Mouse (Mus musculus) mature B cell (primary cell): ENCODE data around the gene Lpcat1.

Experiments used
- in situ Hi-C: fragments of 300-500 bp; cut with MboI; formaldehyde crosslinking; loops from 2 replicates; pipeline ENCODE4 v1.14.3; 2019

Lpcat1 gene

GRCm38 (mm10) chr13:73476259-73476658 lies 9.3 kb downstream of the Lpcat1 start:
- in situ Hi-C loops = no loop called here

DNA sequence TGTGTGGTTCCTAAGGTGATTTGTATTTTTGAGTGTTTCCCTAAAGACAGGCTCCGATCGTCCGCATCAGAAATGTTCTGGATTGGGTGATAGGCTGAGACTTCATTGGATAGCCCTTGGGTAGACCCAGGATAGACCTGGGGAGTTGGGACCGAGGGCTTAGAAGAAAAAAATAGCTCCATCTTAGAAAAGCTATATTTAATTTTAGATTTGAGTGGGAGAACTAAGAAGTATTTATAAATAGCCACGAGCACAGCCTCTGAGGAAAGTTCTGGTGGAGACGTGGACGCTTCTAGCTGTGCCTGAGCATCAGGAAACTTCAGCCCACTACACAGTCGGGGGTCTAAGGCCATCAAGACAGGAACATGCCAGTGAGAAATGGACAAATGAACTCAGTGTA lies 9.8 kb downstream of the Lpcat1 start:
- in situ Hi-C loops = no loop called here

GRCm38 (mm10) chr13:73477841-73478240 lies 10.8 kb downstream of the Lpcat1 start:
- in situ Hi-C loops = no loop called here

GRCm38 (mm10) chr13:73482476-73482875 lies 15.5 kb downstream of the Lpcat1 start:
- in situ Hi-C loops = no loop called here

DNA sequence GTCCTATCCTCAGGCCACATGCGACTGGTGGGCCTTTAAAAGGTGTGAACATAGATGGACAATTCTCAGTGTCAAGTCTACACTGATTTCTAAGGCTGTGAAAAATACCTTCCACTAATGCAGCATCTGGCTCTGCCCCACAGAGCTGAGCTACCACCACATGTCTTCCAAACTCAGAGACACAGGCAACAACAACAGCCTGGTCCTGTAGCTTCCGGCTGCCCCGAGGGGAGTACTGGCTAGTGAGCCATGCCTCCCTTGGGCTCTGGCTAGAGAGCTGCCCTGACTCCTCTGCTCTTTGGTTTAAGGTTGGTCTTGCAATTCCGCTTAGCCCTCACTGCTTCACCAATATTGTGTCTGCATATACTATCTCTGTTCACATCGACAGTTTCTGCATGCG lies 16.3 kb downstream of the Lpcat1 start:
- in situ Hi-C loops = no loop called here

DNA sequence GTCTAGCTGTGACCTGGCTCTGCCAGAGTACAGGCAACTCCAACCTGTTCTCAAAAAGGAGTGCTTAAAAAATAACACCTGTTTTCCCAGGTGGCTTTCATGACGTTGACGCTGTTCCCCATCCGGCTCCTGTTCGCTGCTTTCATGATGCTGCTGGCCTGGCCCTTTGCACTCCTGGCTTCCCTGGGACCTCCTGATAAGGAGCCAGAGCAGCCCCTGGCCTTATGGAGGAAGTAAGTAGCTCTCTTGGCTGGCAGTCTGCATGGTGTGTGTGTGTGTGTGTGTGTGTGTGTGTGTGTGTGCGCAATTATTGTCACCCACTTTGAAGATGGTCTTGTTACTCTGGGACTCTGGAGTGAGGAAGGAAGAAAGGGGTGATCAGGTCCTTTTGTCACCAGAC lies 17.2 kb downstream of the Lpcat1 start:
- in situ Hi-C loops = no loop called here

DNA sequence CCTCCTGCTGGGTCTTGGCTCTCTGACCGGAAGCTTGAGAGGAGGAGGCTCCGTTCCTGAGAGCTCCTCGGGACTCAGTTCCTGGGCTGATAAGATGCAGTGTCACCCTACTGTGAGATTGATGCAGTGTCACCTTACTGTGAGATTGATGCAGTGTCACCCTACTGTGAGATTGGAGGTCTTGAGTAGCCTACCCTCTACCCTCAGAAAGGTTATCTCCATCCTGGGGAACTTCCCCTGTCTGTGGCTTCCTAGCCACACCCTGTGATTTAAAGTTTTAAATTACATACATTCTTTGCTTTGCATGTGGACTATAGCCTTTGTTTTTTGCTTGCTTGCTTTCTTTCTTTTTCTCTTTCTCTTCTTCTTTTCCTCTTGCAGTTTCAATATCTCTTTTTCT lies 21.1 kb downstream of the Lpcat1 start:
- in situ Hi-C loops = no loop called here

- in situ Hi-C loops = no loop called here
Observed at GRCm38 (mm10) chr13:73488707-73489106, 21.7 kb downstream of the Lpcat1 start.

GRCm38 (mm10) chr13:73489986-73490385 lies 23.0 kb downstream of the Lpcat1 start:
- in situ Hi-C loops = no loop called here

GRCm38 (mm10) chr13:73490564-73491170 lies 23.7 kb downstream of the Lpcat1 start:
- in situ Hi-C loops = no loop called here

GRCm38 (mm10) chr13:73493183-73493582 lies 26.2 kb downstream of the Lpcat1 start:
- in situ Hi-C loops = no loop called here

DNA sequence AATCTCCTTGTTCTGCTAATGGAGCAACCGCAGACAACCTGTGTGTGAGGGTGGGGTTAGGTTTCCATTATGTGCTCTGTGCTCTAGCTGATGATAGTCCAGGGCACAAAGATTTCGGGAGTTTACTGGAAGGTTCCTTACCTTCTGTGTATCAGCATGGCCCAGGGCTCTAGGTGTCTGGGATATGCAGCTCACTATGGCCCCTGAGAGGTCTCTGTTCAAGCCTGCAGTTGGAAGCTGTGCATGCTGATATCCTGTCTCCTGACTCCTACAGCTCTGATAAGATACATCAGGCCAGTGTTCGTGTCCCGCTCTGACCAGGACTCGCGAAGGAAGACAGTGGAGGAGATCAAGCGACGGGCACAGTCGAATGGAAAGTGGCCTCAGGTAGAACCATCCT lies 27.5 kb downstream of the Lpcat1 start:
- in situ Hi-C loops = no loop called here

DNA sequence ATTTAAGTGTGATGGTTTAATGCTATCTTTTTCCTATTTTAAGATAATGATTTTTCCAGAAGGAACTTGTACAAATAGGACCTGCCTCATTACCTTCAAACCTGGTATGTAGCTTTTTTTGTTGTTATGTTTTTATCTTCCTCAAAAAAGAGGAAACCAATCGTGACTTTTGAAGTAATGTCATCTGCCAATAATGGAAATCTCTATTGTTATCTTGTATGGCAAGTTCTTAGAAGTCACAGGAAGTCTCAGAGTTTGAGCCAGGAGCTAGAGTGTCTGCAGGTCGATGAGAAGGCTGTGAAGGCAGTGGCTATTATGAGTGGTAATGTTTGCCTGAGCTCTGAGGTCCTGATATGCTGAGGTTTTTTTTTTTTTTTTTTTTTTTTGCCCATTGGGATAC lies 29.1 kb downstream of the Lpcat1 start:
- in situ Hi-C loops = no loop called here

DNA sequence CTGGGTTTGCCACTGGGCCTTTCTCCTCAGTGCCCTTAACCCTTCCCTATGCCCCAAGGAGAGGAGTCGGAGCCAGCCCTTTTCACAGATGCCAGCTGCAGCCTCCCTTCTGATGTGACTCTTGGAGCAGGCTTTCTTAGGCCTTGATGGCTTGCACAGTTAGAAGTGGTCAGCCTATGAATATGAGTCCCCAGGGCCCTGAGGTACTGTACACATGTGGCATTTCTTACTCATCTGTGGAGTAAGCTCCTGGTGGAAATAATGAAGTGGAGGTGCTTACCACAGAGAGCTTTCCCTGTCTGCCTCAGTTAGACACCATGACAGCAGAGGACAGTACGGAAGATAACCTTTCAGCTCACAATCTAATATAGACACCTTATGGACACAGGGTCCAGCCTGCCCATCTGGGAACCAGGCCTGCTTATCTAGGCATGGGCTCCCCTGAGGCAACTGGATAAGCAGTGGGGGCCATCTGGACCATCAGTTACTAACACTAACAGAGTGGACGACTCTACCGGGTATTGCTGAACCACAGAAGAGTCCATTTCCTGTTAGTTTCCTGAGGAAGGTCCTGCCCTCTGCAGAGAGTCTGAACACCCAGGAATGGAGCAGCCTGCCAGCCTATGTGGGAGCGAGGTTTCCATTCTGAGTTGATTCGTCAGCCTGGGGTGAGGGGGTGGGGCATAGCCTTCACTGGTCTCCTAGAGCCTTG lies 33.1 kb downstream of the Lpcat1 start:
- in situ Hi-C loops = no loop called here

DNA sequence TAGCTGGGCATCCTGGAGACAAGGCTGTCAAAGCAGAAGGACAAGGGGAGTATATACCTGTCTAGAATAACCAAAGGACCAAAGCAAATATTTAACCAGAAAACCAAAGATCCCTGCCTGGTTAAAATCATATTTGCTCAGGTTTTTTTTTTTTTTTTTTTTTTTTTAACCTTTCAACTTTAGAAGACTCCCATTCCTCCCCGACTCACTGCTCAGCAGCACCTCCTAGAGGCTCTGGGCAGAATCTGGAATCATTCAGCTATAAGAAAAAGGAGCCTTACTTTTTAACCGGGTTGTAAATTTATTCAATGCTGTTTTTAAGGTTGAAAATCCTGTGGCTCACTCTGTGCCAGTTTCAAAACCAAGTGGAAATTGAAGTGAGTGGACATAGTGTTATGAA lies 35.7 kb downstream of the Lpcat1 start:
- in situ Hi-C loops = no loop called here

DNA sequence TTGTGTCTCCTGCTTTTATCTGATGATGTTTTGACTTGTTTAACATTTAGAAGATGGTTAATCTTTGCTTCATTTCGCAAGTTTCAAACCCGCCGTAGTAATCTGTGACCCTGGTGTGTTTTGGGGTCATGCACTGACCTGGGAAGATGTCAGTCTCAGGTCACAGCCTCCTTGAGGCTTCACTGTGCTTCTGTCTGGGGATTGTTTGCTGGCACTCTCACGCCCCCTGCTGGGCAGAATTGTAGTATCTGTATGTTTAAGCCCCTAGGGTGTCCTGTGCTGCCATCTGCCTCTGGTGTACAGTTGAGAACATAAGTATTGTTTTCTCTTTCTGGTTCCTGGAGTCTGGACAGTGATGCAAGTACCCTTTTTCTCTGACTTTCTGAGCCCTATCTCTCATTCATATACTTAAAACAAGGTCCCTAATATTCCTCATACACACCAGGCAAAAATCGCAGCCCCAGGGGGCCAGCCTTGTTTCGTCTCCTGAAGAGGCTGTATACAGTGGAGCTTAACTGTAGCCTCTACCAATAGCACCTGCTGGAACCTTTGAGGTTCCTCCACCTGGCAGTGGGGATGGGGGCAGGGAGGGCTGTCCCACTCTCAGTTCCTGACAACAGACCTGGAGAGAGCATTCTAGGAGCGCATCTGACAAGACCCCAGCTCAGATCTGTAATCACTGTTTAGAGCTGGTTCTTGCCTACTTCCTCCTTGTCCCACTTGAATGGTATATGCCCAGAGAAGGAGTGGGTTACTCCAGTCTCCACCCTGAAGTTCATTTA lies 38.9 kb downstream of the Lpcat1 start:
- in situ Hi-C loops = loop anchor here (5.0 kb wide), 1 partner anchor 79 kb away; no protein-coding TSS in a partner anchor

GRCm38 (mm10) chr13:73508817-73509550 lies 42.0 kb downstream of the Lpcat1 start:
- in situ Hi-C loops = loop anchor here (5.0 kb wide), 1 partner anchor 82 kb away; no protein-coding TSS in a partner anchor

DNA sequence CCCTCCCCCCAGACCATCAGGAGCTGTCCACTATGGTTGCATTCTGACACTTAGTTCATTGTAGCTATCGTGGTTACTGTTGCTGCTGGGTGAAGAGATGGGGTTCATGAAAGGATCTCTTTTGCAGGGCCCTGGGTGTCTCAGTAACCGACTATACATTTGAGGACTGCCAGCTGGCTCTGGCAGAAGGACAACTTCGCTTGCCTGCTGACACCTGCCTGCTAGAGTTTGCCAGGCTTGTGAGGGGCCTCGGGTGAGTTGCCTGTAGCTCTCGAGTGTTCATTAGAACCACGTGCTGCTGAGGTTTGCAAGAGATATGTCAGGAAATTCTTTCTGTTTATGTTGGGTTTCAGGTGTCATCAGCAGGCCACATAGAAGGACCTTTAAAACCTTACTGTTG lies 42.9 kb downstream of the Lpcat1 start:
- in situ Hi-C loops = loop anchor here (5.0 kb wide), 1 partner anchor 83 kb away; no protein-coding TSS in a partner anchor

DNA sequence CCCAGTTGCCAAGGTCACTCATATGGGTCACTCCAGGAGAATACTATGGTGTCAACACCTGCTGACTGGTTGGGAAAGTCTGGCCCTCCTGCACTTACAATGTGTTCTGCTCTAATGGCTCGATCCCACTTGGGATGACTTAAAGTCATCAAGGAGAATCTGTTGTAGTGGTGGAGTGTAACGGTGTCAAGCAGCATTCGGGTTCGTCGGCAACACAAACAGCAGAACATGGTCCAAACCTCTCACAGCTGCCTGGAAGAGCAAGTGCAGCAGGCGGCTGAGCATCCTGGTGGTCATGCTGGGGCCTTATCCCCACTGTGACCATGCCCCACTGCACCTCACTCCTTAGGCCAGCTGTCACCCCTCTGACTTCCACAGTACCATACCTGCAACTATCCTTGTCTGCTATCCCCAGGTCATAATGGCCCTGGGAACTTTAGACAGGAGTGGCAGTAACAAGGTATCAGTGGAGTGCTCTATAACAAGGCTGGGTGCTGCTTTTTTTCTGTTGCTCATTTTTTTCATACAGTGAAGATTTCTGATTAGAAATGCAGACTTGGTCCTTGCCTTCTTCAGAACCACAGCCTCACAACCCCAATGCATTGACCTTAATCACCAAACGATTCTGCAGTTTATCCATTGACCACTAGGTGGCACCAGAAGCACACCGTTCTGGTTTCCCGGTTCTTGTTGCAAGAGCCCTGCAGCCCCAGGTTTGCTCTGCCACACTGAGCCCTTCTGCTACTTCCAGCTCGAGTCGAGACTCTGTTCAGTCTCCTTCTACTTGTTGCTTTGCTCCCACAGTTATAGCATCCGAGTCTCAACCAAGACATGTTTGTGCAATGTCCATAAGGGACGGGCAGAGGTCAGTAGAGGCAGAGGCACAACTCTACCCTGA lies 46.0 kb downstream of the Lpcat1 start:
- in situ Hi-C loops = no loop called here

- in situ Hi-C loops = no loop called here
Observed at GRCm38 (mm10) chr13:73516886-73517285, 49.9 kb downstream of the Lpcat1 start.

- in situ Hi-C loops = no loop called here
Observed at GRCm38 (mm10) chr13:73533716-73534115, 66.7 kb downstream of the Lpcat1 start.
